In the genomic region with DNA sequence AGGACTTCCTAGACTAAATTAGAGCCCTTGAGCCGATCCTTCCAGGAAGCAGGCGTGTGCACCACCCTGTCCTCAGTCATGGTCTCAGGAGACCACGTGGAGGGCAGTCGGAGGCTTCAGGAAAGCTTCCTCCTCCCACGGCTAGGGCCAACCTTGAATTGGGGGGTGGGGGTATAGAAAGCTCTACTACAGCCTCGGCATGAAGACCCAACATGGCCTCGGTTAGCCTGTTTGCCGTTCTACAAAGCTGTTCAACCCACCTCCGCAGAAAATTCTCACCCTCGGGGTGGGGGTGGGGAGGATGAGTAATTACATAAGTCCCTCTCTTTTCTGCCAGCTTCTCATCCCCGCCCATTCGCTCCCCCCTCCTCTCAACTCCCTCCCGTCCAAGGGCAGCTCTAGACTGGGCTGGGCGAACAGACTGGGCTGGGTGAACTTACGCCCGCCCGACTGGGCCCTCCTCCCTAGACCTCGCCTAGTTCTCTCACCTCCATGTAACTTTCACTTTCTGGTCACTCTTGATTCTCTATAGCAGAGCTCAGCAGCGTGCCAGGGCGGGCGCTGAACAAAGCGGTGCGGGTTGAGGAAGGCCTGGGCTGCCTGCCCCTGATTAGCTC, we compare ENCODE assay signal across 8 mouse cellular contexts. TPM values are rescaled to one million over a fixed set of nuclear protein-coding genes. Genes with fewer than 3 reads are reported as not detected.
DNase-seq lines count a peak whose midpoint lies in the region; ATAC-seq lines count a peak whose summit lies in the region.

No protein-coding gene starts in this region.

- peak overlapping the region; percentile 45 for H3K4me2 ChIP-seq in embryonic facial prominence, embryonic 15.5 days (replicated peaks)
- H3K4me2 ChIP-seq in liver, embryonic 13.5 days, result peak overlapping the region; percentile 69

- H3K9me3 ChIP-seq in embryonic facial prominence, embryonic 15.5 days (replicated peaks), result no peaks in the 10 kb centered on the region
- no peaks in the 10 kb centered on the region for H3K9me3 ChIP-seq in heart, embryonic 10.5 days
- no peaks in the 10 kb centered on the region for H3K9me3 ChIP-seq in liver, embryonic 13.5 days (replicated peaks)

- H3K36me3 ChIP-seq in embryonic facial prominence, embryonic 15.5 days, result no peaks in the 10 kb centered on the region
- no peaks in the 10 kb centered on the region for H3K36me3 ChIP-seq in heart, embryonic 10.5 days
- H3K36me3 ChIP-seq in liver, embryonic 13.5 days, result no peaks in the 10 kb centered on the region

- no peaks in the 10 kb centered on the region for H3K27me3 ChIP-seq in embryonic facial prominence, embryonic 15.5 days
- no peaks in the 10 kb centered on the region for H3K27me3 ChIP-seq in heart, embryonic 10.5 days (ENCODE audit: insufficient read depth, poor library complexity, severe bottlenecking)
- H3K27me3 ChIP-seq in liver, embryonic 13.5 days, result no peaks in the 10 kb centered on the region

- peak; percentile 94 for DNase-seq in 3134 (ENCODE audit: extremely low read depth, insufficient read length, low spot score)
- peak; percentile 96 for DNase-seq in ZHBTc4 (ENCODE audit: low read depth, low spot score)
- DNase-seq in heart, embryonic 10.5 days (ENCODE audit: low spot score), result peak; percentile 93
- DNase-seq in kidney, adult 8-10 months, result peak; percentile 94 to 97
- DNase-seq in liver, embryonic 13.5 days, result peak; percentile 76
- DNase-seq in naive thymus-derived CD4-positive, alpha-beta T cell, adult 2 months (ENCODE audit: low read depth), result peak; percentile 89
- DNase-seq in testis, postnatal 14 days (ENCODE audit: low spot score), result peak; percentile 87

- peaks cover 46% of the 10 kb centered on the region for H3K4me1 ChIP-seq in embryonic facial prominence, embryonic 15.5 days
- H3K4me1 ChIP-seq in heart, embryonic 10.5 days, result peaks cover 66% of the 10 kb centered on the region
- H3K4me1 ChIP-seq in liver, embryonic 13.5 days (replicated peaks), result peaks cover 79% of the 10 kb centered on the region

- peak overlapping the region; percentile 19; the same call in 1 of the 2 replicates for H3K4me3 ChIP-seq in embryonic facial prominence, embryonic 15.5 days (replicated peaks)
- peak overlapping the region; percentile 47 for H3K4me3 ChIP-seq in heart, embryonic 10.5 days
- peak overlapping the region; percentile 46 for H3K4me3 ChIP-seq in liver, embryonic 13.5 days (replicated peaks)

- peak; percentile 80 for ATAC-seq in embryonic facial prominence, embryonic 15.5 days (ENCODE audit: insufficient number of reproducible peaks, low FRiP score, low TSS enrichment, low read depth)
- ATAC-seq in liver, embryonic 13.5 days (ENCODE audit: low read depth), result peak; percentile 91

- 25% methylated on average over 23 of the region's 23 CpGs for WGBS in embryonic facial prominence, embryonic 15.5 days
- 14% methylated on average over 23 of the region's 23 CpGs for WGBS in heart, embryonic 10.5 days
- 3% methylated on average over 23 of the region's 23 CpGs for WGBS in liver, embryonic 13.5 days (ENCODE audit: insufficient replicate concordance)

- H3K27ac ChIP-seq in embryonic facial prominence, embryonic 15.5 days (replicated peaks), result peak overlapping the region; percentile 83
- H3K27ac ChIP-seq in heart, embryonic 10.5 days, result peak overlapping the region; percentile 80
- peak overlapping the region; percentile 81 for H3K27ac ChIP-seq in liver, embryonic 13.5 days

- H3K9ac ChIP-seq in embryonic facial prominence, embryonic 15.5 days, result no peak overlapping the region; the same call in 1 of the 2 replicates
- peak overlapping the region; percentile 56 for H3K9ac ChIP-seq in liver, embryonic 13.5 days

RNA-seq across cellular contexts. Expression of a gene that starts 48.1 kb away (rescaled TPM):
- polyA plus RNA-seq in embryonic facial prominence, embryonic 15.5 days (2015; fragmentation: Nextera tagmentation; extraction: Ambion mirVana), result 45.2 and 50.6 TPM in 2 replicates
- 28.7 and 35.3 TPM in 2 replicates for polyA plus RNA-seq in heart, embryonic 10.5 days (2016; fragmentation: Nextera tagmentation; extraction: Ambion mirVana)
- polyA plus RNA-seq in liver, embryonic 13.5 days (2015; fragmentation: Nextera tagmentation; extraction: Ambion mirVana), result 2.8 and 3.0 TPM in 2 replicates

Comparison
In these comparisons a context has a peak if more than half of its experiments do, and no peak if none do; other contexts are left out.
1. Peak in every context shown above with its lines: DNase-seq, ATAC-seq, H3K4me3 ChIP-seq and H3K27ac ChIP-seq.